Mouse (Mus musculus) MEL (cell line): Measurements from ENCODE around the gene Gm42791. TPM values are rescaled to one million over a fixed set of nuclear protein-coding genes. Genes with fewer than 3 reads are reported as not detected.

ENCODE experiments used
- DNase-seq: peaks from one replicate; pipeline ENCODE4 v3.0.0; 2011; ENCODE audit warnings: low read depth, low spot score
- H3K27ac ChIP-seq: 2 replicates; pipeline ENCODE4 v1.5.1; 2012; ENCODE audit warnings: low read depth, mild to moderate bottlenecking, control low read depth, low read length, moderate library complexity; ENCODE audit not compliant: control insufficient read depth
- H3K27me3 ChIP-seq, 2 experiments: fragments of 150-350 bp in 1 of 2; sonication (generic) in 1 of 2; 2 replicates each; pipeline ENCODE4 v1.6.1; 2012; ENCODE audit warnings: low read length in 2 of 2, mild to moderate bottlenecking in 2 of 2, improper control_type of control experiment in 1 of 2, moderate library complexity in 1 of 2; ENCODE audit not compliant: insufficient read depth in 2 of 2, control insufficient read depth in 1 of 2
- H3K36me3 ChIP-seq, 2 experiments: 2 replicates each; pipeline ENCODE4 v1.6.1; 2012 to 2014; ENCODE audit warnings: low read length in 2 of 2, improper control_type of control experiment in 1 of 2, inconsistent platforms in 1 of 2, mild to moderate bottlenecking in 1 of 2; ENCODE audit not compliant: insufficient read depth in 2 of 2, control insufficient read depth in 1 of 2
- H3K4me1 ChIP-seq, 2 experiments: fragments of 150-350 bp in 1 of 2; sonication (generic) in 1 of 2; 2 replicates each; pipeline ENCODE4 v1.6.1; 2012; ENCODE audit warnings: low read length in 2 of 2, improper control_type of control experiment in 1 of 2, mild to moderate bottlenecking in 1 of 2; ENCODE audit not compliant: insufficient read depth in 2 of 2, control insufficient read depth in 1 of 2
- H3K4me3 ChIP-seq, 2 experiments: fragments of 150-350 bp in 1 of 2; sonication (generic) in 1 of 2; 2 replicates each; pipeline ENCODE4 v1.5.1; 2012; ENCODE audit warnings: low read depth in 2 of 2, low read length in 2 of 2, mild to moderate bottlenecking in 2 of 2, moderate library complexity in 2 of 2, control low read depth in 1 of 2, improper control_type of control experiment in 1 of 2; ENCODE audit not compliant: control insufficient read depth in 1 of 2, insufficient read depth in 1 of 2
- H3K79me2 ChIP-seq: 2 replicates; pipeline ENCODE4 v1.6.1; 2012; ENCODE audit warnings: mild to moderate bottlenecking, low read length, moderate library complexity; ENCODE audit not compliant: control insufficient read depth, poor library complexity, insufficient read depth
- H3K9ac ChIP-seq: 2 replicates; pipeline ENCODE4 v1.6.1; 2012; ENCODE audit warnings: low read depth, mild to moderate bottlenecking, control low read depth, low read length, moderate library complexity; ENCODE audit not compliant: control insufficient read depth, poor library complexity, severe bottlenecking
- H3K9me3 ChIP-seq: fragments of 150-350 bp; sonication (generic); replicated peaks from 2 replicates; pipeline ENCODE4 v1.6.1; 2012; ENCODE audit warnings: mild to moderate bottlenecking, low read length, improper control_type of control experiment, moderate library complexity; ENCODE audit not compliant: insufficient read depth
- CHD1 ChIP-seq: IDR thresholded peaks from 2 replicates; pipeline ENCODE4 v1.6.1; 2012; ENCODE audit warnings: low read depth, mild to moderate bottlenecking, inconsistent platforms, low read length, improper control_type of control experiment
- CHD2 ChIP-seq: IDR thresholded peaks from 2 replicates; pipeline ENCODE4 v1.6.1; 2011; ENCODE audit warnings: low read length, improper control_type of control experiment
- CTCF ChIP-seq, 3 experiments: IDR thresholded peaks in 2 of 3; conservative IDR thresholded peaks in 1 of 3; 2 replicates each; pipeline ENCODE4 v1.5.1; 2011 to 2012; ENCODE audit warnings: low read length in 3 of 3, low read depth in 2 of 3, mild to moderate bottlenecking in 2 of 3, improper control_type of control experiment in 1 of 3, inconsistent platforms in 1 of 3, mixed read lengths in 1 of 3, moderate library complexity in 1 of 3; ENCODE audit not compliant: control insufficient read depth in 1 of 3, insufficient read depth in 1 of 3, poor library complexity in 1 of 3, severe bottlenecking in 1 of 3
- E2F4 ChIP-seq: IDR thresholded peaks from 2 replicates; pipeline ENCODE4 v1.6.1; 2011; ENCODE audit warnings: low read depth, low read length, improper control_type of control experiment, borderline replicate concordance
- ELF1 ChIP-seq: IDR thresholded peaks from 2 replicates; pipeline ENCODE4 v1.6.1; 2014; ENCODE audit warnings: low read depth, mild to moderate bottlenecking, inconsistent platforms, low read length, improper control_type of control experiment, moderate library complexity
- EP300 ChIP-seq, 2 experiments: IDR thresholded peaks; 2 replicates each; pipeline ENCODE4 v1.6.1; 2011; ENCODE audit warnings: improper control_type of control experiment in 2 of 2, low read length in 2 of 2, low read depth in 1 of 2, mild to moderate bottlenecking in 1 of 2
- ETS1 ChIP-seq: IDR thresholded peaks from 2 replicates; pipeline ENCODE4 v1.6.1; 2012; ENCODE audit warnings: low read depth, mild to moderate bottlenecking, inconsistent platforms, low read length, improper control_type of control experiment, moderate library complexity
- GABPA ChIP-seq: IDR thresholded peaks from 2 replicates; pipeline ENCODE4 v1.6.1; 2012; ENCODE audit warnings: low read depth, mild to moderate bottlenecking, inconsistent platforms, low read length, improper control_type of control experiment, moderate library complexity
- GATA1 ChIP-seq: IDR thresholded peaks from 2 replicates; pipeline ENCODE4 v1.6.1; 2011; ENCODE audit warnings: low read depth, low read length, improper control_type of control experiment
- HCFC1 ChIP-seq: IDR thresholded peaks from 2 replicates; pipeline ENCODE4 v1.6.1; 2012; ENCODE audit warnings: low read depth, mild to moderate bottlenecking, inconsistent platforms, low read length, improper control_type of control experiment, moderate library complexity
- JUND ChIP-seq: IDR thresholded peaks from 2 replicates; pipeline ENCODE4 v1.6.1; 2011; ENCODE audit warnings: low read depth, mild to moderate bottlenecking, improper control_type of control experiment, low read length
- KAT2A ChIP-seq: conservative IDR thresholded peaks from 2 replicates; pipeline ENCODE4 v1.6.1; 2012; ENCODE audit warnings: low read depth, low read length, improper control_type of control experiment, inconsistent platforms
- MAX ChIP-seq: IDR thresholded peaks from 2 replicates; pipeline ENCODE4 v1.6.1; 2011; ENCODE audit warnings: low read length, improper control_type of control experiment
- MAZ ChIP-seq: IDR thresholded peaks from 2 replicates; pipeline ENCODE4 v1.6.1; 2012; ENCODE audit warnings: low read depth, mild to moderate bottlenecking, inconsistent platforms, low read length, improper control_type of control experiment
- MEF2A ChIP-seq: IDR thresholded peaks from 2 replicates; pipeline ENCODE4 v1.6.1; 2014; ENCODE audit warnings: low read depth, mild to moderate bottlenecking, inconsistent platforms, low read length, improper control_type of control experiment; ENCODE audit not compliant: poor library complexity, insufficient replicate concordance, severe bottlenecking; ENCODE audit errors: extremely low read depth
- MXI1 ChIP-seq: IDR thresholded peaks from 2 replicates; pipeline ENCODE4 v1.6.1; 2011; ENCODE audit warnings: mild to moderate bottlenecking, low read depth, low read length, improper control_type of control experiment
- MYB ChIP-seq: IDR thresholded peaks from 2 replicates; pipeline ENCODE4 v1.6.1; 2011; ENCODE audit warnings: mild to moderate bottlenecking, low read depth, low read length, improper control_type of control experiment
- MYC ChIP-seq: IDR thresholded peaks from 2 replicates; pipeline ENCODE4 v1.6.1; 2011; ENCODE audit warnings: low read depth, mild to moderate bottlenecking, low read length, improper control_type of control experiment, moderate library complexity
- NELFE ChIP-seq: IDR thresholded peaks from 2 replicates; pipeline ENCODE4 v1.6.1; 2011; ENCODE audit warnings: low read depth, low read length, improper control_type of control experiment
- NRF1 ChIP-seq: IDR thresholded peaks from 2 replicates; pipeline ENCODE4 v1.6.1; 2014; ENCODE audit warnings: low read depth, mild to moderate bottlenecking, inconsistent platforms, low read length, improper control_type of control experiment, moderate library complexity; ENCODE audit not compliant: poor library complexity, insufficient read depth, severe bottlenecking
- POLR2A ChIP-seq, 2 experiments: IDR thresholded peaks; 2 replicates each; pipeline ENCODE4 v1.6.1; 2011 to 2012; ENCODE audit warnings: low read length in 2 of 2, mild to moderate bottlenecking in 2 of 2, control low read depth in 1 of 2, improper control_type of control experiment in 1 of 2, low read depth in 1 of 2, moderate library complexity in 1 of 2; ENCODE audit not compliant: control insufficient read depth in 1 of 2, insufficient read depth in 1 of 2, poor library complexity in 1 of 2
- POLR2AphosphoS2 ChIP-seq: IDR thresholded peaks from 2 replicates; pipeline ENCODE4 v1.6.1; 2011; ENCODE audit warnings: low read length, improper control_type of control experiment
- POLR2AphosphoS5 ChIP-seq: IDR thresholded peaks from 2 replicates; pipeline ENCODE4 v1.6.1; 2012; ENCODE audit warnings: low read depth, borderline replicate concordance, mild to moderate bottlenecking, inconsistent platforms, low read length, moderate library complexity, mixed read lengths
- RAD21 ChIP-seq: IDR thresholded peaks from 2 replicates; pipeline ENCODE4 v1.6.1; 2011; ENCODE audit warnings: mild to moderate bottlenecking, low read depth, low read length, improper control_type of control experiment
- RCOR1 ChIP-seq: IDR thresholded peaks from 2 replicates; pipeline ENCODE4 v1.6.1; 2012; ENCODE audit warnings: low read depth, mild to moderate bottlenecking, inconsistent platforms, low read length, improper control_type of control experiment
- SIN3A ChIP-seq: IDR thresholded peaks from 2 replicates; pipeline ENCODE4 v1.6.1; 2012; ENCODE audit warnings: low read length, improper control_type of control experiment, inconsistent platforms
- SMC3 ChIP-seq: IDR thresholded peaks from 2 replicates; pipeline ENCODE4 v1.6.1; 2011; ENCODE audit warnings: low read depth, low read length, improper control_type of control experiment
- TAL1 ChIP-seq: IDR thresholded peaks from 2 replicates; pipeline ENCODE4 v1.6.1; 2012; ENCODE audit warnings: mild to moderate bottlenecking, inconsistent platforms, low read length, moderate library complexity, mixed read lengths
- TCF12 ChIP-seq: IDR thresholded peaks from 2 replicates; pipeline ENCODE4 v1.6.1; 2014; ENCODE audit warnings: low read depth, mild to moderate bottlenecking, inconsistent platforms, low read length, improper control_type of control experiment, moderate library complexity
- UBTF ChIP-seq: IDR thresholded peaks from 2 replicates; pipeline ENCODE4 v1.6.1; 2012; ENCODE audit warnings: low read depth, mild to moderate bottlenecking, inconsistent platforms, low read length, improper control_type of control experiment, moderate library complexity, borderline replicate concordance; ENCODE audit not compliant: insufficient read depth
- USF2 ChIP-seq, 2 experiments: IDR thresholded peaks; 2 replicates each; pipeline ENCODE4 v1.6.1; 2011 to 2012; ENCODE audit warnings: improper control_type of control experiment in 2 of 2, low read length in 2 of 2, borderline replicate concordance in 1 of 2, inconsistent platforms in 1 of 2, low read depth in 1 of 2, mild to moderate bottlenecking in 1 of 2; ENCODE audit not compliant: insufficient read depth in 1 of 2
- ZC3H11A ChIP-seq: IDR thresholded peaks from 2 replicates; pipeline ENCODE4 v1.6.1; 2012; ENCODE audit warnings: low read depth, mild to moderate bottlenecking, inconsistent platforms, low read length, improper control_type of control experiment
- ZKSCAN1 ChIP-seq: IDR thresholded peaks from 2 replicates; pipeline ENCODE4 v1.6.1; 2012; ENCODE audit warnings: low read depth, mild to moderate bottlenecking, inconsistent platforms, low read length, improper control_type of control experiment, moderate library complexity
- ZMIZ1 ChIP-seq: IDR thresholded peaks from 2 replicates; pipeline ENCODE4 v1.6.1; 2012; ENCODE audit warnings: low read depth, mild to moderate bottlenecking, inconsistent platforms, low read length, improper control_type of control experiment, moderate library complexity
- polyA plus RNA-seq, 2 experiments: library from polyadenylated mRNA; stranded (reverse) in 1 of 2; unstranded in 1 of 2; fragments of >175 nt in 1 of 2; fragments of >200 nt in 1 of 2; gene quantifications; 2 replicates each; pipeline versions ENCODE4 v1.2.1 to v1.2.4; 2012; ENCODE audit warnings: low replicate concordance in 2 of 2, low read depth in 1 of 2; ENCODE audit not compliant: insufficient read length in 2 of 2, insufficient read depth in 1 of 2, missing spikeins in 1 of 2
- total RNA-seq: library from RNA; depleted of rRNA; stranded (reverse); fragments of 300-350 nt; gene quantifications from 2 replicates; pipeline ENCODE4 v1.2.3, GENCODE M21; 2012

Gm42791 gene
- total and polyA plus RNA-seq, 3 experiments = 1.2 to 2.1 TPM; not detected in 1

DNA sequence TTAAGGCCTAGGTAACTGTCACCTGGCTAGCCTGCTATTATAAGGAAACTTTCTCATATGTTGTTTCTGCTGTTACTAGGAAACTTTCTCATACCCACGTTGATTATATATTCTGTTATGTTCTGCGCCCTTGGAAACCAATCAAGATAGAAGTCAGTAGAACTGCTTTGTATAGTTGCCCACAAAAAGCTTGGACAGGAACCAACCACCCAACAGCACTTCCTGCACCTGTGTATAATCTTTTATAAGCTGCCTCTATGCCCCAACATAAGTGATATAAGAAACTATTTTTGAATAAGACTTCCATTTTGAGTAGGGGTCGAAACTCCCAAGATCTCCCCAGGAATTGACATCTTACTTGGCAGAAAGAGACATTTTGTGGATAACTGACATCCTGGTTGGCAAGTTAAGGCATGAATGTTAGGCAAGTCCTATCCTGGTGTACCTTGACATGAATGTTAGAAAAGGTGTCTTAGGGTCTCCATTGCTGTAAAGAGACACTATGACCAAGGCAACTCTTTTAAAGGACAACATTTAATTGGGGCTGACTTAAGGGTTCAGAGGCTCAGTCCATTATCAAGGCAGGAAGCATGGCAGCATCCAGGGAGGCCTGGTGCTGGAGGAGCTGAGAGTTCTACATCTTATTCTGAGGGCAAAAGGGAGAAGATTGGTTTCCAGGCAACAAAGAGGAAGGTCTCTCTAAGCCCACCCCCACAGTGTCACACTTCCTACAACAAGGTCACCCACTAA, 22.9 kb upstream of the Gm42791 start:
- H3K4me1 ChIP-seq = peaks cover 11 to 14% of the 10 kb centered on the region in 2 experiments
- no peak overlapping the region for H3K9ac ChIP-seq
- peak; percentile 70 for DNase-seq
- no peaks in the 10 kb centered on the region for H3K9me3 ChIP-seq
- no peaks in the 10 kb centered on the region for H3K79me2 ChIP-seq
- H3K36me3 ChIP-seq = peaks cover 0 to 14% of the 10 kb centered on the region in 2 experiments; a peak in 2 of 4 replicates
- H3K27ac ChIP-seq = no peak overlapping the region
- no peak overlapping the region for H3K4me3 ChIP-seq
- H3K27me3 ChIP-seq = no peaks in the 10 kb centered on the region
- TF ChIP-seq TAL1 (no peak), SMC3 (no peak), RAD21 (no peak), ETS1 (peak; percentile 64), CHD2 (no peak), MXI1 (peak; percentile 44; the same call in 1 of the 2 replicates), GABPA (no peak), ZKSCAN1 (no peak), POLR2A (IDR thresholded peaks at IDR 0.05; ENCODE audit: control insufficient read depth in 1 of 2, insufficient read depth in 1 of 2, low read depth in 1 of 2, low read length in 2 of 2, poor library complexity in 1 of 2) (no peak), POLR2AphosphoS2 (no peak), ZC3H11A (no peak), TCF12 (peak; percentile 62; the same call in 1 of the 2 replicates), JUND (no peak), UBTF (no peak), POLR2AphosphoS5 (no peak), MAX (no peak), MAZ (no peak), GATA1 (no peak), KAT2A (no peak), RCOR1 (peak; percentile 67), MYC (no peak), ZMIZ1 (no peak), MEF2A (no peak), EP300 (IDR thresholded peaks at IDR 0.05; ENCODE audit: low read depth in 1 of 2, low read length in 2 of 2) (peak in 1 of 2 experiments; percentile 38; a peak in 1 of 4 replicates), ELF1 (no peak), CTCF (IDR thresholded peaks at IDR 0.05 in 2 of 3, conservative IDR thresholded peaks at IDR 0.05 in 1 of 3; ENCODE audit: control insufficient read depth in 1 of 3, insufficient read depth in 1 of 3, low read depth in 2 of 3, low read length in 3 of 3, poor library complexity in 1 of 3, severe bottlenecking in 1 of 3) (no peak), SIN3A (peak; percentile 45; the same call in 1 of the 2 replicates), NELFE (no peak), E2F4 (no peak), NRF1 (no peak), CHD1 (no peak), HCFC1 (0 out of 2 replicates have a peak, but pooled peaks have one; percentile 10), USF2 (IDR thresholded peaks at IDR 0.05; ENCODE audit: borderline replicate concordance in 1 of 2, insufficient read depth in 1 of 2, low read depth in 1 of 2, low read length in 2 of 2) (no peak), MYB (no peak)
